Mouse (Mus musculus): Measurements from ENCODE around the gene Plxna4.

- TF ChIP-seq MAFK (IDR thresholded peaks at IDR 0.05; ENCODE audit: insufficient read depth, low read depth, low read length) (no peak), CHD2 (IDR thresholded peaks at IDR 0.05; ENCODE audit: low read depth, low read length) (no peak), ZC3H11A (IDR thresholded peaks at IDR 0.05; ENCODE audit: borderline replicate concordance, low read depth, low read length) (no peak), ZNF384 (IDR thresholded peaks at IDR 0.05; ENCODE audit: low read depth, low read length) (no peak), HCFC1 (IDR thresholded peaks at IDR 0.05; ENCODE audit: borderline replicate concordance, insufficient read depth, low read length) (no peak)
Measured at GRCm38 (mm10) chr6:32208951-32209350, 379.0 kb downstream of the Plxna4 start.

Measured in ES-E14 (cell line).